ENCODE assay signal across 10 mouse cellular contexts in the genomic region with DNA sequence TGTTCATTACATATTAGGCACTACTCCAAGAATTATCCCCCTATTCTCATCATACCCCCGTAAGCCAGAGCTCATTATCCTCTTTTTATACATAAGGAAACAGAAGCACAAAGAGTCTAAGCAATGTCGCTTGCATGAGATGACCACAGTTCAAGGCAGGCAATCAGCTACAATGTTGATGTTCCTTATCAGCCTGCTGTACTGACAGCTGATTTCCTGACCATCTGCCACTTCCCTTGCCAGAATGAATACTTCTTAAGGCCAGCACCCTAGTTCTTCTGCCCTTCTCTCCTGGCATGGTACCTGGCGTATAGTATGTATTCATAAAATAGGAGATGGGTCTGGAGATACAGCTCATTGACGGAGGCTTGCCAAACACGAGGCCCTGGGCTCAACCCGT. TPM values are rescaled to one million over a fixed set of nuclear protein-coding genes. Genes with fewer than 3 reads are reported as not detected.
"Had no signal": no experiment of that assay in that cellular context is flagged by ENCODE, and none has a peak within 500 bp of the region (broad histone marks: within the 10 kb centered on the region; RNA-seq: fewer than 3 reads in every experiment).

No protein-coding gene starts in this region.

- ATAC-seq: intestine, embryonic 15.5 days had no signal

- H3K9me3 ChIP-seq: intestine, embryonic 15.5 days; kidney, embryonic 15.5 days; liver, embryonic 13.5 days had no signal

- H3K4me3 ChIP-seq: intestine, embryonic 15.5 days; kidney, embryonic 15.5 days; left cerebral cortex, adult 2 months; liver, embryonic 13.5 days had no signal

- DNase-seq: kidney, adult 11 months; layer of hippocampus, postnatal 36 days; right cerebral cortex, adult 18-20 months; right cerebral cortex, postnatal 14 days; thymus, adult 18-20 months had no signal

- H3K4me1 ChIP-seq: intestine, embryonic 15.5 days; kidney, embryonic 15.5 days had no signal

- H3K36me3 ChIP-seq: intestine, embryonic 15.5 days had no signal

- H3K27me3 ChIP-seq: intestine, embryonic 15.5 days; kidney, embryonic 15.5 days; liver, embryonic 13.5 days had no signal

RNA-seq across cellular contexts. Expression of gene Ngb, which starts 29.9 kb away (rescaled TPM):
- polyA plus RNA-seq: liver, embryonic 16.5 days had no signal
